Mouse (Mus musculus): Measurements from ENCODE around the gene Olig1. TPM values are rescaled to one million over a fixed set of nuclear protein-coding genes. Genes with fewer than 3 reads are reported as not detected.

Olig1 gene
- polyA plus RNA-seq, 1 experiment from 2014 or later, result 0.14 TPM

GRCm38 (mm10) chr16:91265972-91266371 lies 3.6 kb upstream of the Olig1 start:
- H3K4me2 ChIP-seq (ENCODE audit: low read length), result no peak overlapping the region
- DNase-seq (ENCODE audit: low spot score), result no peak
- H3K9me3 ChIP-seq (replicated peaks; ENCODE audit: low read length), result no peaks in the 10 kb centered on the region
- no peaks in the 10 kb centered on the region for H3K36me3 ChIP-seq (ENCODE audit: insufficient read depth, low read length)
- no peak overlapping the region for H3K27ac ChIP-seq
- H3K27me3 ChIP-seq (ENCODE audit: insufficient read depth, low read length), result peaks cover 55% of the 10 kb centered on the region
- no peak overlapping the region for H3K4me3 ChIP-seq (replicated peaks; ENCODE audit: low read depth, low read length)
- peaks cover 12% of the 10 kb centered on the region; the same call in 1 of the 2 replicates for H3K4me1 ChIP-seq (replicated peaks; ENCODE audit: insufficient read depth, low read length)
- no peak for TF ChIP-seq CTCF (IDR thresholded peaks at IDR 0.05; ENCODE audit: low read depth)
- ATAC-seq (replicated peaks; ENCODE audit: low FRiP score, low read depth), result no peak
- 77% methylated on average over 6 of the region's 6 CpGs for WGBS
- no peak overlapping the region for H3K9ac ChIP-seq (ENCODE audit: low read depth, low read length)

- H3K4me3 ChIP-seq (replicated peaks; ENCODE audit: low read depth, low read length), result peak overlapping the region; percentile 27; the same call in 1 of the 2 replicates
- peak overlapping the region; percentile 59 for H3K4me2 ChIP-seq (ENCODE audit: low read length)
- ATAC-seq (replicated peaks; ENCODE audit: low FRiP score, low read depth) (0 out of 2 replicates have a peak, but pooled peaks have one; percentile 17), DNase-seq (ENCODE audit: low spot score) (no peak)
- no peak overlapping the region for H3K9ac ChIP-seq (ENCODE audit: low read depth, low read length)
- H3K27me3 ChIP-seq (ENCODE audit: insufficient read depth, low read length), result peaks cover 83% of the 10 kb centered on the region
- 4% methylated on average over 13 of the region's 13 CpGs for WGBS
- H3K9me3 ChIP-seq (replicated peaks; ENCODE audit: low read length), result no peaks in the 10 kb centered on the region
- no peak for TF ChIP-seq CTCF (IDR thresholded peaks at IDR 0.05; ENCODE audit: low read depth)
- peaks cover 12% of the 10 kb centered on the region; the same call in 1 of the 2 replicates for H3K4me1 ChIP-seq (replicated peaks; ENCODE audit: insufficient read depth, low read length)
- H3K36me3 ChIP-seq (ENCODE audit: insufficient read depth, low read length), result no peaks in the 10 kb centered on the region
- no peak overlapping the region for H3K27ac ChIP-seq
Measured at GRCm38 (mm10) chr16:91268724-91269452, 684 bp upstream of the Olig1 start.

GRCm38 (mm10) chr16:91270212-91270971 lies 820 bp downstream of the Olig1 start:
- Histone ChIP-seq H3K27ac (no peak overlapping the region), H3K9me3 (replicated peaks; ENCODE audit: low read length) (no peaks in the 10 kb centered on the region), H3K9ac (ENCODE audit: low read depth, low read length) (no peak overlapping the region), H3K4me1 (replicated peaks; ENCODE audit: insufficient read depth, low read length) (peaks cover 12% of the 10 kb centered on the region; the same call in 1 of the 2 replicates), H3K27me3 (ENCODE audit: insufficient read depth, low read length) (peaks cover 86% of the 10 kb centered on the region), H3K4me2 (ENCODE audit: low read length) (peak overlapping the region; percentile 59), H3K36me3 (ENCODE audit: insufficient read depth, low read length) (no peaks in the 10 kb centered on the region), H3K4me3 (replicated peaks; ENCODE audit: low read depth, low read length) (peak overlapping the region; percentile 27)
- under 1% methylated on average over 52 of the region's 63 CpGs for WGBS
- TF ChIP-seq CTCF (IDR thresholded peaks at IDR 0.05; ENCODE audit: low read depth), result no peak
- DNase-seq (ENCODE audit: low spot score) (no peak), ATAC-seq (replicated peaks; ENCODE audit: low FRiP score, low read depth) (no peak)

GRCm38 (mm10) chr16:91270982-91271549 lies 1.5 kb downstream of the Olig1 start:
- Histone ChIP-seq H3K4me1 (replicated peaks; ENCODE audit: insufficient read depth, low read length) (peaks cover 12% of the 10 kb centered on the region; the same call in 1 of the 2 replicates), H3K27me3 (ENCODE audit: insufficient read depth, low read length) (peaks cover 83% of the 10 kb centered on the region), H3K9ac (ENCODE audit: low read depth, low read length) (no peak overlapping the region), H3K9me3 (replicated peaks; ENCODE audit: low read length) (no peaks in the 10 kb centered on the region), H3K36me3 (ENCODE audit: insufficient read depth, low read length) (no peaks in the 10 kb centered on the region), H3K27ac (no peak overlapping the region), H3K4me3 (replicated peaks; ENCODE audit: low read depth, low read length) (no peak overlapping the region; the same call in 1 of the 2 replicates), H3K4me2 (ENCODE audit: low read length) (no peak overlapping the region)
- no peak for TF ChIP-seq CTCF (IDR thresholded peaks at IDR 0.05; ENCODE audit: low read depth)
- DNase-seq (ENCODE audit: low spot score) (no peak), ATAC-seq (replicated peaks; ENCODE audit: low FRiP score, low read depth) (no peak)
- WGBS, result 1% methylated on average over 29 of the region's 29 CpGs

- H3K4me1 ChIP-seq (replicated peaks; ENCODE audit: insufficient read depth, low read length), result peaks cover 12% of the 10 kb centered on the region; the same call in 1 of the 2 replicates
- no peak for DNase-seq (ENCODE audit: low spot score)
- TF ChIP-seq CTCF (IDR thresholded peaks at IDR 0.05; ENCODE audit: low read depth), result no peak
- 2% methylated on average over 20 of the region's 20 CpGs for WGBS
- no peak overlapping the region for H3K4me2 ChIP-seq (ENCODE audit: low read length)
- no peak for ATAC-seq (replicated peaks; ENCODE audit: low FRiP score, low read depth)
- H3K9me3 ChIP-seq (replicated peaks; ENCODE audit: low read length), result no peaks in the 10 kb centered on the region
- H3K9ac ChIP-seq (ENCODE audit: low read depth, low read length), result no peak overlapping the region
- H3K27me3 ChIP-seq (ENCODE audit: insufficient read depth, low read length), result peaks cover 77% of the 10 kb centered on the region
- H3K4me3 ChIP-seq (replicated peaks; ENCODE audit: low read depth, low read length), result no peak overlapping the region
- H3K36me3 ChIP-seq (ENCODE audit: insufficient read depth, low read length), result no peaks in the 10 kb centered on the region
- no peak overlapping the region for H3K27ac ChIP-seq
Measured at GRCm38 (mm10) chr16:91271634-91272033, 2.1 kb downstream of the Olig1 start.

- 66% methylated on average over 4 of the region's 4 CpGs for WGBS
- no peak overlapping the region for H3K4me2 ChIP-seq (ENCODE audit: low read length)
- TF ChIP-seq CTCF (IDR thresholded peaks at IDR 0.05; ENCODE audit: low read depth), result no peak
- H3K4me1 ChIP-seq (replicated peaks; ENCODE audit: insufficient read depth, low read length), result no peaks in the 10 kb centered on the region
- H3K4me3 ChIP-seq (replicated peaks; ENCODE audit: low read depth, low read length), result no peak overlapping the region
- H3K9me3 ChIP-seq (replicated peaks; ENCODE audit: low read length), result no peaks in the 10 kb centered on the region
- no peak overlapping the region for H3K9ac ChIP-seq (ENCODE audit: low read depth, low read length)
- no peak overlapping the region for H3K27ac ChIP-seq
- no peaks in the 10 kb centered on the region for H3K36me3 ChIP-seq (ENCODE audit: insufficient read depth, low read length)
- no peak for DNase-seq (ENCODE audit: low spot score)
- ATAC-seq (replicated peaks; ENCODE audit: low FRiP score, low read depth), result no peak
- H3K27me3 ChIP-seq (ENCODE audit: insufficient read depth, low read length), result peaks cover 11% of the 10 kb centered on the region; the same call in 1 of the 2 replicates
Measured at GRCm38 (mm10) chr16:91280516-91280915, 10.9 kb downstream of the Olig1 start.
